Mouse (Mus musculus) lung, adult 2 months (tissue): ENCODE data around the gene Qrich1.

ENCODE experiments used
- CTCF ChIP-seq: fragments of 200-500 bp; IDR thresholded peaks from 2 replicates; pipeline ENCODE4 v1.5.1; 2011; ENCODE audit warnings: mild to moderate bottlenecking, low read length, control low read depth; ENCODE audit not compliant: insufficient read depth
- POLR2A ChIP-seq: fragments of 200-500 bp; IDR thresholded peaks from 2 replicates; pipeline ENCODE4 v1.6.1; 2011; ENCODE audit warnings: low read depth, mild to moderate bottlenecking, control low read depth, low read length, borderline replicate concordance; ENCODE audit errors: extremely low read depth

GRCm38 (mm10) chr9:108559169-108559568, 42.6 kb downstream of the Qrich1 start:
- TF ChIP-seq POLR2A: no peak
- no peak for TF ChIP-seq CTCF
